Mouse (Mus musculus): Measurements from ENCODE around the gene Padi2. TPM values are rescaled to one million over a fixed set of nuclear protein-coding genes. Genes with fewer than 3 reads are reported as not detected.

Padi2 gene
- polyA plus RNA-seq, 1 experiment from 2014 or later, result 22.6 TPM

DNA sequence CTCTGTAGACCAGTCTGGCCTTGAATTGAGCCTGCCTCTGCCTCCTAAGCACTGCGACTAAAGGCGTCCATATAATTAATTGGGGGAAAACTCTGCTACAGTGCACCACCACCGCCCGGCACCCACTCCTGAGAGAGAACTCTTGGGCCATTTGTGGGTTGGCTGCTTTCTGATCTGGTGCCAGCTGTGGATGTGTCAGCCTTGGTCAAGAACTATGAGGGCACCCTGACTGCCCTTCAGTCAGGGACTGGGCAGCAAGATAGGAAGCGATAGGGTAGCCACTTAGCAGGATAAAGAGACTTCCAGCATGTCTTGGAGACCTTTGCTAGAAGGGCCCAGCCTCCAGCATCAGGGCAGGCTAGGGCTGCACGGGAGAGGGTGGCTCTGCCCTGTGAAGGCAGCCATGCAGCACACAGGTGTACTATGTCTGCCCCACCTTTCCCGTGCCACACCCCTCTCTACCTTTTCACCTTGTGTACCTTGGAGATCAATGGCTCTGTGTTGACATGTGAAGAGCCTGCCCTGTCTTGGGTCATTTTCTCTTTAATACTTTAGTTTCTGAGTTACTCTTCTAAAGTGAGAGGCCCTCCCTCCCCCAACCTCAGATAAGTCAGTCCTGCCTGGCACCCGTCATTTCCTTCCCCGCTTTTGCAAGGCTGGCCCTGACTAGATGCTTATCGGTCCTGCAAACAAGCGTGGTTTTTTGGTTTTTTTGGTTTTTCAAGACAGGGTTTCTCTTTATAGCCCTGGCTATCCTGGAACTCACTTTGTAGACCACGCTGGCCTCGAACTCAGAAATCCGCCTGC lies 71.9 kb downstream of the Padi2 start:
- peaks cover 64% of the 10 kb centered on the region for H3K36me3 ChIP-seq (ENCODE audit: control insufficient read depth, insufficient read depth, low read length)
- no peaks in the 10 kb centered on the region for H3K9me3 ChIP-seq (ENCODE audit: control insufficient read depth, low read length)
- H3K4me1 ChIP-seq (ENCODE audit: control insufficient read depth, insufficient read depth, low read length), result 0 out of 2 replicates have a peak, but pooled peaks cover 2% of the 10 kb centered on the region
- no peak overlapping the region for H3K4me2 ChIP-seq (replicated peaks; ENCODE audit: low read depth, low read length)
- ATAC-seq (ENCODE audit: low FRiP score, low TSS enrichment), result no peak
- H3K4me3 ChIP-seq (ENCODE audit: low read length), result no peak overlapping the region
- H3K27ac ChIP-seq (ENCODE audit: low read depth, low read length), result no peak overlapping the region
- WGBS, result 93% methylated on average over 14 of the region's 14 CpGs
- H3K27me3 ChIP-seq (ENCODE audit: control insufficient read depth, insufficient read depth, low read length), result no peaks in the 10 kb centered on the region
- no peak overlapping the region for H3K9ac ChIP-seq (ENCODE audit: low read depth, low read length)

DNA sequence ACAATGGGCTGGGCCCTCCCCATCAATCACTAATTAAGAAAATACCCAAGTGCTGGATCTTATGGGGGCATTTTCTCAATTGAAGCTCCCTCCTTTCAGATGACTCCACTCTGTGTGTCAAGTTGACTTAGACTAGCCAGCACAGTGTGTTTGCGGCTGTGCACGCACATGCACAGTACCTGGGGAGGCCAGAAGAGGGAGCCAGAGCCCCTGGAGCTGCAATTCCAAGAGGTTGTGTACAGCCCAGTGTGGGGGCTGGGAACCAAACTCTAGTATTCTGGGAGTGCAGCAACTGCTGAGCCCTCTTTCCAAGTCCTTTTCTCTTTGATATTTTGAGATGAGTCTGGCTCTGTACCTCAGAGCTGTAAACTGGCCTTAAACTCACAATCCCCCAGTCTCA lies 75.5 kb downstream of the Padi2 start:
- Histone ChIP-seq H3K27me3 (ENCODE audit: control insufficient read depth, insufficient read depth, low read length) (no peaks in the 10 kb centered on the region), H3K36me3 (ENCODE audit: control insufficient read depth, insufficient read depth, low read length) (peaks cover 31% of the 10 kb centered on the region), H3K4me3 (ENCODE audit: low read length) (no peak overlapping the region), H3K27ac (ENCODE audit: low read depth, low read length) (no peak overlapping the region), H3K9me3 (ENCODE audit: control insufficient read depth, low read length) (no peaks in the 10 kb centered on the region), H3K4me2 (replicated peaks; ENCODE audit: low read depth, low read length) (no peak overlapping the region), H3K4me1 (ENCODE audit: control insufficient read depth, insufficient read depth, low read length) (peaks cover 3% of the 10 kb centered on the region; the same call in 1 of the 2 replicates), H3K9ac (ENCODE audit: low read depth, low read length) (no peak overlapping the region)
- 88% methylated on average over 2 of the region's 2 CpGs for WGBS
- no peak for ATAC-seq (ENCODE audit: low FRiP score, low TSS enrichment)

DNA sequence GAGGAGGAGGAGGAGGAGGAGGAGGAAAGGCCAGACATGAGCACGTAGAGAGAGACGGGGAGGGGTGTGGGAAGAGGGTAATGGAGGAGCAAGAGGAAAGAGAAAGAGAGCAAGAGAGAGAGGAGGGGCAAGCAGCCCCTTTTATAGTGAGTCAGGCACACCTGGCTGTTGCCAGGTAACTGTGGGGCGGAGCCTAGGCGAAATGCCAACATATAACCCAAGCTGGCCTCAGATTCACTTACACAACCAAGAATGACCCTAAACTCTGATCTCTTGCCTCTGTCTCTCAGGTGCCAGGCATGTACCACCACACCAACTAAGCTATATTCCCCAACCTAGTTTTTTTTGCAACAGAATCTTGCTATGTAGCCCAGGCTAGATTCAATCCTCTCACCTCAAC lies 76.7 kb downstream of the Padi2 start:
- ATAC-seq (ENCODE audit: low FRiP score, low TSS enrichment), result no peak
- H3K4me2 ChIP-seq (replicated peaks; ENCODE audit: low read depth, low read length), result no peak overlapping the region

DNA sequence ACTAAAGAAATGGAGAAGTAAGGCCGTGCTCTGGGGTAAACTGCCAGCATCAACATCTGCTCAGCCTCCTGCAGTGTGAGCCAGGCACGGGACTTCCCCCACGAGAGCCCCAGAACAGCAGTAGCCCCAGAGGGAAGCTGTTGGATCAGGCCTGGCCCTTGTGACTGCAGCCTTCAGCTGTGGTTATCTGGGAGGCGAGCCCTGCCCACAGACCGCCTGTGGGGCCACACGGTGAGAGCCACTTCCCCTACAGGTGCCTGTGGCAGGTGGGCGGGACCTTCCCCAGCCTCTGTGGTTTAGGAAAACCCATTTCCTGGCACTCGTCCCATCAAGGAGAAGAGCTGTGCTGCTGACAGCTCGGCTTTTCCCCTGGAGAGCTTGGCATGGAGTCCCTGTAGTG lies 77.3 kb downstream of the Padi2 start:
- no peaks in the 10 kb centered on the region for H3K27me3 ChIP-seq (ENCODE audit: control insufficient read depth, insufficient read depth, low read length)
- peak overlapping the region; percentile 30; the same call in 1 of the 2 replicates for H3K27ac ChIP-seq (ENCODE audit: low read depth, low read length)
- H3K4me3 ChIP-seq (ENCODE audit: low read length), result no peak overlapping the region
- H3K4me1 ChIP-seq (ENCODE audit: control insufficient read depth, insufficient read depth, low read length), result peaks cover 8% of the 10 kb centered on the region
- H3K9me3 ChIP-seq (ENCODE audit: control insufficient read depth, low read length), result no peaks in the 10 kb centered on the region
- H3K9ac ChIP-seq (ENCODE audit: low read depth, low read length), result no peak overlapping the region
- H3K36me3 ChIP-seq (ENCODE audit: control insufficient read depth, insufficient read depth, low read length), result peaks cover 15% of the 10 kb centered on the region; the same call in 1 of the 2 replicates
- no peak for ATAC-seq (ENCODE audit: low FRiP score, low TSS enrichment)
- 20% methylated on average over 9 of the region's 9 CpGs for WGBS
- H3K4me2 ChIP-seq (replicated peaks; ENCODE audit: low read depth, low read length), result no peak overlapping the region

More for the DNA sequence above, 76.7 kb downstream of the Padi2 start:
- Histone ChIP-seq H3K27me3 (ENCODE audit: control insufficient read depth, insufficient read depth, low read length) (no peaks in the 10 kb centered on the region), H3K4me3 (ENCODE audit: low read length) (no peak overlapping the region), H3K36me3 (ENCODE audit: control insufficient read depth, insufficient read depth, low read length) (peaks cover 19% of the 10 kb centered on the region), H3K4me1 (ENCODE audit: control insufficient read depth, insufficient read depth, low read length) (peaks cover 8% of the 10 kb centered on the region), H3K27ac (ENCODE audit: low read depth, low read length) (no peak overlapping the region), H3K9ac (ENCODE audit: low read depth, low read length) (no peak overlapping the region), H3K9me3 (ENCODE audit: control insufficient read depth, low read length) (no peaks in the 10 kb centered on the region)
- WGBS, result 39% methylated on average over 4 of the region's 4 CpGs

DNA sequence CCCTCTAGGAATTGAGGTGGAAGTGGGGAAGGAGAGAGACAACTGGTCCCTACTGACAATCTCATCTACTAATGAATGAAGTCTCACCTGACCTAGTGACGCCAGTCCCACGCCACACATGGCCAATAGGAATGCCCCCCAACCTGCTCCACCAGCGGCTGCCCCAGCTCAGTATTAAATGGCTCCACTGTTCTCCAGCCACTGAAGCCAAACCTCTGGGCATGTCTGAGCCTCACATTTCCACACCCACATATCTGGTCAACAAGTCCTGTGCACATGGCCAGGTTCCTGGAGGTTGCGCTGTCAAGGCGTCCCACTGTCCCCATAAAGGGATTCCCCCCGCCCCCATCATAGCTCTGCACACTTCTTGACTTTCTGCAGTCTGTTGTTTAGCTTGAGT lies 78.4 kb downstream of the Padi2 start:
- Histone ChIP-seq H3K4me3 (ENCODE audit: low read length) (no peak overlapping the region), H3K4me1 (ENCODE audit: control insufficient read depth, insufficient read depth, low read length) (peaks cover 13% of the 10 kb centered on the region), H3K36me3 (ENCODE audit: control insufficient read depth, insufficient read depth, low read length) (peaks cover 4% of the 10 kb centered on the region; the same call in 1 of the 2 replicates), H3K9me3 (ENCODE audit: control insufficient read depth, low read length) (no peaks in the 10 kb centered on the region), H3K4me2 (replicated peaks; ENCODE audit: low read depth, low read length) (no peak overlapping the region), H3K9ac (ENCODE audit: low read depth, low read length) (no peak overlapping the region), H3K27me3 (ENCODE audit: control insufficient read depth, insufficient read depth, low read length) (no peaks in the 10 kb centered on the region), H3K27ac (ENCODE audit: low read depth, low read length) (no peak overlapping the region)
- 88% methylated on average over 6 of the region's 6 CpGs for WGBS
- ATAC-seq (ENCODE audit: low FRiP score, low TSS enrichment), result no peak

DNA sequence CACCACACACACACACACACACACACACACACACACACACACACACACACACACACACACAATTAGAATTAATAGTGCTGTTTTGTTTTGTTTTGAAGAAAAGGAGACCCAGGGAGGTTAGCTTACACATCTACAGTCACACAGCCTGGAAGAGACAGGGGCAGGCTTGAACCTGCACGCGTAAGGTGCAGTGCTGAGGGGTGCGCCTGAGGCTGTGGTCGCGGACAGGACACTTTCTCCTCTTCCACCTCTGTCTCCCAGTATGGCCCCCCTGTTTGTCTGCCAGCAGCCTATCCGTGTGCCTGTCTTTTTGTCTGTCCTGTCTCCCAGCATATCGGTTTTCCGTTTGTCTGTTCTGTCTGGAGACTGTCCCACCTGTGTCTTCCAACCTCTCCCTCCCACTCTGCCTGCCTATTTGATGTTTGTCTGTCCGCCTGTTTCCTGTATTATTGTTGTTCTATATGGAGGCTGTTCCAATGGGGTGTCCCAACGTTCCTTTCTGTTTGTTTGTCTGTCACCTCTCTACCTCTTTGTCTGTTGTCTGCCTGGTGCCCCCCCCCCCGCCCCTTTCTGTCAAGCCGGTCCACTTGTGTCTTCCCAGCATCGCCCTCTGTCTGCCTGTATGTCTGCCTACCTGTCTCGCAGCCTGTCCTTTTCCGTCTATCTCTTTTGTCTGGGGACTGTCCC lies 80.0 kb downstream of the Padi2 start:
- H3K4me1 ChIP-seq (ENCODE audit: control insufficient read depth, insufficient read depth, low read length), result peaks cover 13% of the 10 kb centered on the region
- WGBS, result 32% methylated on average over 15 of the region's 15 CpGs
- H3K4me2 ChIP-seq (replicated peaks; ENCODE audit: low read depth, low read length), result peak overlapping the region; percentile 88
- peak overlapping the region; percentile 87 for H3K9ac ChIP-seq (ENCODE audit: low read depth, low read length)
- no peak; the same call in 1 of the 2 replicates for ATAC-seq (ENCODE audit: low FRiP score, low TSS enrichment)
- no peaks in the 10 kb centered on the region for H3K27me3 ChIP-seq (ENCODE audit: control insufficient read depth, insufficient read depth, low read length)
- no peaks in the 10 kb centered on the region for H3K36me3 ChIP-seq (ENCODE audit: control insufficient read depth, insufficient read depth, low read length)
- no peaks in the 10 kb centered on the region for H3K9me3 ChIP-seq (ENCODE audit: control insufficient read depth, low read length)
- peak overlapping the region; percentile 88 for H3K4me3 ChIP-seq (ENCODE audit: low read length)
- H3K27ac ChIP-seq (ENCODE audit: low read depth, low read length), result no peak overlapping the region

DNA sequence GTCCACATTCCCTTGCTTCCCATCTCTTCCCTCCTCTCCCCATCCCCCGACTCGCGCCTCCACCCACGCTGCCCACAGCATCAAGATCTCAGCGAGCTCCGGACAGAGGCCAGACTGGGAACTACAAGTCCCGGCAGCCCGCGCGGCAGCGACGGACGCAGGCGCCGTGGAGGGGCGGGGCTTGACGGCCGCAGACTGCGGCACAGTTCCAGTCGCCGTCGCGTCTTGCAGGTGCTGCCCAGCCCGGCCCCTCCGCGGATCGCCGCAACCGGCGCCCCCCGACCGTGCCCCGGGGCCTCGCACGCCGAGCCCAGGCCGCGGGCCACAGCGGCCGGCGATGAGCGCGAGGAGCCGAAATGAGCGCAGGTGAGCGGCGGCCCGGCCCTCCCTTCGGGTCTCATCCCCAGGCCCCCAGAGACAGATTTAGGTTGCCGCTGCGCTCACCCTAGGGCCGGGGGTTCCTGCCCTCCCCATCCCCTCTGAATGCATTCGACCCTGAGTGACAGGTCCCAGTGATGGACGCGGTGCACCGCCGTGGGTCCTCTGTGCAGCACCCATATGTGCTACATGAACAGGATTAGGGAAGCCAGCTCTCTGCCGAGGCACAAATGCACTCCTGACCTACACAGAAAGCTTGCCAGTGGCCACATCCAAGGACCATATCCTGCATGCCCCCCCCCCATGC lies 80.7 kb downstream of the Padi2 start, which contains the start of gene Atp13a2:
Gene Atp13a2 (plus strand): TSS at position 163 of the 685 bp plus-strand sequence.
- Histone ChIP-seq H3K4me1 (ENCODE audit: control insufficient read depth, insufficient read depth, low read length) (peaks cover 13% of the 10 kb centered on the region), H3K4me2 (replicated peaks; ENCODE audit: low read depth, low read length) (peak within 1 kb of the TSS; percentile 88), H3K27ac (ENCODE audit: low read depth, low read length) (0 out of 2 replicates have a peak within 1 kb of the TSS, but pooled peaks have one; percentile 8), H3K9ac (ENCODE audit: low read depth, low read length) (peak within 1 kb of the TSS; percentile 87), H3K27me3 (ENCODE audit: control insufficient read depth, insufficient read depth, low read length) (no peaks in the 10 kb centered on the region), H3K36me3 (ENCODE audit: control insufficient read depth, insufficient read depth, low read length) (peaks cover 2% of the 10 kb centered on the region), H3K9me3 (ENCODE audit: control insufficient read depth, low read length) (no peaks in the 10 kb centered on the region), H3K4me3 (ENCODE audit: low read length) (peak within 1 kb of the TSS; percentile 88)
- WGBS, result under 1% methylated on average over 58 of the region's 58 CpGs
- ATAC-seq (ENCODE audit: low FRiP score, low TSS enrichment), result peak; percentile 91

DNA sequence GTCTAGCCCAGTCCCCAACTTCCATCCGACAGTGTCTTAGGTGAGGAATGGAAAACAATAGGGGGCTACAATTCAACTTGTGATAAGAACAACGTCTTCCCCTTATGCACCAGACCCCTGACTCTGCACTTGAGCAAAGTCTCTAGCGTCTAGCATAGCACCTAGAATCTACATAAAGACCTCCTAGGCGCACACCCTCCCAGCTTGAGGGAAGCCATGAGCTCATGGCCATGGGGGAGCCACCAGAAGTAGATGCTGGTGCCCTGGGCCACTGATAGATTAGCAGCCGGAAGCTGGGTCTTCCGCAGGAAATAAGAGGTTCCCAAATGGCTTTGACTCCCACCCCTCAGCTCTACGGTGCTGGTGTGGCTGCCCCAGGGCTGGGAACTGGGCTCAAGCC lies 81.3 kb downstream of the Padi2 start:
- Histone ChIP-seq H3K9me3 (ENCODE audit: control insufficient read depth, low read length) (no peaks in the 10 kb centered on the region), H3K9ac (ENCODE audit: low read depth, low read length) (peak overlapping the region; percentile 87), H3K27ac (ENCODE audit: low read depth, low read length) (no peak overlapping the region), H3K36me3 (ENCODE audit: control insufficient read depth, insufficient read depth, low read length) (peaks cover 8% of the 10 kb centered on the region), H3K27me3 (ENCODE audit: control insufficient read depth, insufficient read depth, low read length) (no peaks in the 10 kb centered on the region), H3K4me1 (ENCODE audit: control insufficient read depth, insufficient read depth, low read length) (peaks cover 13% of the 10 kb centered on the region), H3K4me2 (replicated peaks; ENCODE audit: low read depth, low read length) (peak overlapping the region; percentile 88), H3K4me3 (ENCODE audit: low read length) (peak overlapping the region; percentile 88)
- no peak for ATAC-seq (ENCODE audit: low FRiP score, low TSS enrichment)
- WGBS, result 18% methylated on average over 7 of the region's 7 CpGs
